Mouse (Mus musculus): ENCODE results near the gene Rcc1.

- TF ChIP-seq POLR2A (IDR thresholded peaks at IDR 0.05; ENCODE audit: extremely low read depth, insufficient read depth, low read length) (no peak), CTCF (IDR thresholded peaks at IDR 0.05; ENCODE audit: low read depth, low read length) (no peak)
Measured at GRCm38 (mm10) chr4:132341451-132341850, 12.0 kb downstream of the Rcc1 start.
